Mouse (Mus musculus): ENCODE measurements around the gene Rbpj.

DNA sequence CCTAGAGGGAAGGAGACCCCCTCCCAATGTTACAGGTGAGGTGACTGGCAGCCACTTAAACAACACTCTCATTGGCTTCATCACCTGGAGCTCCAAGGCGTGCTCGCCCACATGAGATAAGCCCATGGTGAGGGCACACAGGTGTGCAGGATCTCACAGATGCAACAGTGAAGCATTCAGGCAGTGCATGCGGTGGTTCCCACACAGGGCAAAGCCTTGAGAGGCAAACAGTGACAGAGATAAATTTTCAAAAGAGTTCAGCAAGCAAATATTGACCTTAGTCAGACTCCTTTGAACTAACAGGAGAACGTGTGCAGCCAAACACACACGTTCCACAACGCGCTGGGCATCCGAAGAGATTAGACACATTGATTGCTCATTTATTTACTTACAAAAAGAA, 210.7 kb downstream of the Rbpj start:
- TF ChIP-seq GATA1 (IDR thresholded peaks at IDR 0.05; ENCODE audit: borderline replicate concordance, low read length) (no peak), FLI1 (IDR thresholded peaks at IDR 0.05; ENCODE audit: low read length) (no peak)

Data from megakaryocyte, embryonic 14.5 days (primary cell).